Mouse (Mus musculus) right cerebral cortex, postnatal 10 days (tissue): ENCODE measurements around the gene Krt86.
"Not testable (repeated sequence)": the region's sequence is repeated elsewhere in the genome, so short reads cannot be mapped to it uniquely, and the experiment has no call there.

ENCODE experiments used
- DNase-seq, 2 experiments: peaks; one replicate each; pipeline ENCODE4 v3.0.0; 2021; ENCODE audit warnings: low spot score in 2 of 2

Gene Krt86

DNA sequence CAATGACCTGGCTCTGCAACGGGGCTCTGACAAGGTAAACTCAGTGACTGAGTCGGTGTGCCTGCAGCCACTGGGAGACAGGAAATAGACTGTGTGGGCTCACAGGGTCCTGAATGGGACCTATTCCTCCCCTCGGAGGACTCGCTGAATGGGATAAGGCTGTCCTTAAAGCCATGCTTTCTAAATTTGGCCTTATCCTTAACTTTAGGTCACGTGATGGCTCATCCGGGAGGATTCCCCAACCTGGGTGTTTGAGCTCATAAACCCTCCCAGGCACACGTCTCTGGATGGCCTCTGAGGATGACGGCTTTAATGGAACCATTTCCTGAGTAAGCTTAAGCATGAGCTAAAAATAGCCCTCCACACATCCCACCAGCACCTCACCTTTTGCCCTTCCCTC is 19.4 kb downstream of the Krt86 start:
- DNase-seq = no peak

DNA sequence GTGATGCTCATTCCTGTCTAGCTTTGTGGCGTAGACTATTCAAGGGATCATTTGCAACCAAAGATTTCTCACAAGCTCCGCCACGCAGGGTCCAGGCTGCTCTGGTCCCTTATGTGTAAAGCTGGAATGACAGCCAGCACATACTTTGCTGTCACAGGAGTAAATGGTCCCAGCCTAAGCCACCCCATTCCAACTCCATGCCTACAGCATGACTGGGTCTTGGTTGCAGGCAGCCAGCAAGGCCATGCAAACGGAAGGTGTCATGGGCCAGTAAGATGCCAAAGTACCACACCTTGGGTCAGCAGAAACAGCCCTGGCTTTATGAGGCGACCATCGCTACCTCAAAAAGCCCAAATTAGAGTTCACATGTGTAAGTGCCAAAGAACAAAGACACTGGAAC is 20.4 kb downstream of the Krt86 start:
- no peak for DNase-seq

DNA sequence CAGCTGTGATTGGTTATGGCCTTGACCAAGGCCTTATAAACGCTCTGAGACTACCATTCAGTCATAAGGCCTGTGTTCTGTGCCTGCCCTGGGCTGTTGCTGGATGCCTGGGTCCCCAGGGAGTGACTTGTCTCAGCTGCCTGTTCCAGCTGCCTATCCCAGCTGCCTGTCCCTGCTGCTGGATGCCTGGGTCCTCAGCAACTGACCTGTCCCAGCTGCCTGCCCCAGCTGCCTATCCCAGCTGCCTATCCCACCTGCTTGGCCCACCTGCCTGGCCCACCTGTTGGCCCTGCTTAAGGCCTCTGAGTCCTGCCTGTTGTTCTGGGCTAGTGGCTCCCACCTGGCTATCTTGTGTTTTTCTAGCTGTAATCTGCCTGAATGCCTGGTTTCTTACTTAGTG is 20.9 kb downstream of the Krt86 start:
- no peak for DNase-seq

- no peak for DNase-seq
These were observed 22.0 kb downstream of the Krt86 start for GRCm38 (mm10) chr15:101495266-101495665.

DNA sequence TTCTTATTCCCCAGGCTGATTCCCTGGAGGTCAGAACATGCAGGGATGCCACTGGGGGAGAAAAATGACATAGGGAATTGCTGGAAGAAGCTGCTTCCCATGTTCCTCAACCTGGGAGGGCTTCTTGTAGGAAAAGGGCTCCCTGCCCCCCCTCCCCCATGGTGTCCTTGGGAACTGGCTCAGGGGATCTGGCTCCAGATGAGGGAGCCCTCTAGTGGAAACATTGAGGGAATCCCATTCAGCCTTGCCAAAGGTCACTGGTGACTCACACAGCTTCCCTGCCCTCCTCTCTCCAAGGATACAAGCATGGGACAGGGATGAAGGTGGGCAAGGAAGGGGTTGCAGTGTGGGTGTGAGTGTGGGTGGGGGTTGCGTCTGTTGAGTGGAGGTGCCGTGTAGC is 23.9 kb downstream of the Krt86 start:
- DNase-seq = no peak

- no peak for DNase-seq
These were observed 33.8 kb downstream of the Krt86 start for GRCm38 (mm10) chr15:101506896-101507758.

DNA sequence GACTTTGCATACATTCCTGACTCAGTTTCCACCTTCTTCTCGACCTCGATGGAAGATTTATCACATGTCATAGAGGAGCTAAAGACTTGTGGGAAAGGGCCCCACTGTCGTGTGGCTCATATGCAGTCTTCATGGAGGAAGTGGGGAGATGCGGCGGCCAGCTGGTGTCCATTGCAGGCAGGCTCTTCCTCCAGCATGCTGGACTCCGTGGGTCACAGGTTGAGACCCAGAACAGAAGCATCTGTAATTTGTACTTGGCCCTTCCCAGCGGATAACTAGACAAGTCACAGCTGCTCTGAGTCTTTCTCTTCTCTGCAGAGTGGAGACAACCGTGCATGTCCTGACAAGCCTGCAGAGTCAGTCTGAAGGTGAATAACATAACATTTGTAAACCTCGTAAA is 35.0 kb downstream of the Krt86 start:
- no peak for DNase-seq

DNA sequence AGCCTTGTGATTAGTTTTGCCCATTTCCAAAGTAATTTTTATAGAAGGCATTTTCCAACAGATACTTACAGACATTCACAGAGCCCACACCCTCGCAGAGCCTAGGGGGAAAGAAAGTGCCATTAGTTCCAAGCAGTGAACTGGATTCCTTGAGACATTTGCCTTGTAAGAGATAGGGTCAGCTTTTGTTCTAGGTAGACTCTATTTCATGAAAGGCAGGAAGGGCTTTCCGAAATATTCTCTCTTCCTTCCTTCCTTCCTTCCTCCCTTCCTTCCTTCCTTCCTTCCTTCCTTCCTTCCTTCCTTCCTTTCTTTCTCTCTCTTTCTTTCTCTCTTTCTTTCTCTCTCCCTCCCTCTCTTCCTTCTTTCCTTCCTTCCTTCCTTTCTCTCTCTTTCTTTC is 43.9 kb downstream of the Krt86 start, which contains the start of gene Gm49425:
Gene Gm49425 (minus strand): TSS at position 101 of the 400 bp plus-strand sequence.
- not testable (repeated sequence) for DNase-seq

DNA sequence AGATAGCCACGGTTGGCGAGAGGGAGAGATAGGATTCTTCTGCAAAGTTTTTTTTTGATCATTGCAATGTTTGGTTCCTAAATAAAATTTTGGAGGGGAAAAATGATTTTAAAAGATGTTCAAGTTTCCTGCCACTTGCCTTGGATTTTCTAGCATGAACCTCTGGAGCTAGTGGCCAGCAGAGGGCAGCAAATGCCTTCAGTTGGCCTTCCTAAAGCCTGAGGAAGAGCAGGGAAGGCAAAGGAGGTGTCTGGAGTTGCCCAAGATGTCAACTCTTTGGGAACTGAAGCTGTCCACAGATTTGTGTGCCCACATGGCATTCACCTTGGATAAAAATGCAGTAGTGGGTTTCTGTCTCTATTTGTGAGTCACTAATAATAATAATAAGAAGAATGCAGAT is 46.5 kb downstream of the Krt86 start:
- peak; percentile 78 to 89 for DNase-seq

DNA sequence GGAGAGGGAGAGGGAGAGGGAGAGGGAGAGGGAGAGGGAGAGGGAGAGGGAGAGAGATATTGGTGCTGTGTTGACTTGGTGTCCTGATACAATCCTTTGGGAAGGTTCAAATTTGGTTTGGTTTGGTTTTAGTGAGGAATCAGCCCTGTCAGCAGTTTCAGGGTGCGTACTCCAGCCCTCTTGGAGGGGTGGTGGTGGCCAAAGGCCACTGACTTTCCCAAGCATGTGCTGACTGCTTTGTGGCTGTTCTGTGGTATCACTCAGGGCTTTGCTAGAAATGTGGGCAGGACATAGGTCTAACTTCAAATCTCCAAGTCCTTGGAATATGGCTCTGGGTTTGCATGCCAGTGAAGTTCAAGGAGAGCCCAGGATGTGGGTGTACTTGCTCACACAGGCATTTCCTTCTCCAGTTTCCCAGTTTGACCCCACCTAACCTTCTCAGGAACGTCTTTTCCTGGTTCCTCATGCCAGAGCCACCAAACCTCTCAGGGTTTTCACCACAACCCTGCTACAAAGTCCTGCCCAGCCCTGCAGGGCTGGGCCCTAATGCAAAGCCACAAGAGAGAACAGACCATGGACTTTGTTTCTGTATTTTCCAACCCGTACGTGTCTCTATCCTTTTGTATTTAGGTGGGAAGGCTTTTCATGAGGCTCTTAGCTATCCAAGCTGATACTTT is 49.4 kb downstream of the Krt86 start:
- DNase-seq = no peak
